12 mouse cellular contexts compared by ENCODE assay signal in genomic region chr4:117894601-117895000, GRCm38 (mm10).
"Had no signal": no experiment of that assay in that cellular context is flagged by ENCODE, and none has a peak within 500 bp of the region (broad histone marks: within the 10 kb centered on the region; RNA-seq: fewer than 3 reads in every experiment).

No protein-coding gene starts in this region.

- DNase-seq: gastrocnemius, postnatal 10 days; gastrocnemius, postnatal 25 days; heart, adult 18-20 months; heart, postnatal 10 days; heart, postnatal 4 days; kidney, adult 18-20 months; kidney, adult 8-10 months; kidney, postnatal 10 days; kidney, postnatal 25 days; kidney, postnatal 4 days; left cerebral cortex, postnatal 4 days; lung, adult 18-20 months had no signal
